Mouse (Mus musculus) myocyte (in vitro differentiated cells): ENCODE data around the gene Ifna14. TPM values are rescaled to one million over a fixed set of nuclear protein-coding genes. Genes with fewer than 3 reads are reported as not detected.
"Not testable (repeated sequence)": the region's sequence is repeated elsewhere in the genome, so short reads cannot be mapped to it uniquely, and the experiment has no call there.

Experiments
- H3K27me3 ChIP-seq: one replicate; pipeline ENCODE4 v1.6.1; 2011; ENCODE audit not compliant: control insufficient read depth, insufficient read depth, insufficient read length
- H3K36me3 ChIP-seq: one replicate; pipeline ENCODE4 v1.6.1; 2011; ENCODE audit not compliant: control insufficient read depth, insufficient read depth
- H3K4me2 ChIP-seq: one replicate; pipeline ENCODE4 v1.6.1; 2011; ENCODE audit warnings: low read depth, control low read depth
- H3K4me3 ChIP-seq: one replicate; pipeline ENCODE4 v1.5.1; 2011; ENCODE audit warnings: mild to moderate bottlenecking, control low read depth, moderate library complexity
- H3K79me2 ChIP-seq: one replicate; pipeline ENCODE4 v1.6.1; 2011; ENCODE audit not compliant: control insufficient read depth, insufficient read depth
- H3ac ChIP-seq: one replicate; pipeline ENCODE4 v1.6.1; 2011; ENCODE audit not compliant: control insufficient read depth, insufficient read length
- CEBPB ChIP-seq: IDR thresholded peaks from 2 replicates; pipeline ENCODE4 v1.6.1; 2011; ENCODE audit warnings: mild to moderate bottlenecking, moderate library complexity; ENCODE audit not compliant: poor library complexity, insufficient read depth, severe bottlenecking
- E2F4 ChIP-seq: IDR thresholded peaks from one replicate; pipeline ENCODE4 v1.6.1; 2011; ENCODE audit warnings: mild to moderate bottlenecking, control low read depth, moderate library complexity; ENCODE audit not compliant: insufficient read depth
- MAX ChIP-seq: IDR thresholded peaks from one replicate; pipeline ENCODE4 v1.6.1; 2011; ENCODE audit warnings: low read depth, mild to moderate bottlenecking, control low read depth
- MYOD1 ChIP-seq, 3 experiments: IDR thresholded peaks; one replicate each; pipeline ENCODE4 v1.6.1; 2011; ENCODE audit warnings: control low read depth in 2 of 3, low read depth in 2 of 3, mild to moderate bottlenecking in 2 of 3, moderate library complexity in 1 of 3; ENCODE audit not compliant: insufficient read length in 2 of 3, control insufficient read depth in 1 of 3
- MYOG ChIP-seq, 3 experiments: IDR thresholded peaks; one replicate each; pipeline ENCODE4 v1.6.1; 2011; ENCODE audit warnings: control low read depth in 2 of 3, low read depth in 2 of 3, mild to moderate bottlenecking in 2 of 3; ENCODE audit not compliant: insufficient read length in 2 of 3, control insufficient read depth in 1 of 3, insufficient read depth in 1 of 3
- POLR2A ChIP-seq: IDR thresholded peaks from one replicate; pipeline ENCODE4 v1.6.1; 2011; ENCODE audit warnings: low read depth, mild to moderate bottlenecking, control low read depth, moderate library complexity; ENCODE audit not compliant: insufficient read length
- POLR2AphosphoS2 ChIP-seq: IDR thresholded peaks from one replicate; pipeline ENCODE4 v1.6.1; 2011; ENCODE audit warnings: low read depth, control low read depth; ENCODE audit not compliant: insufficient read length
- REST ChIP-seq: IDR thresholded peaks from one replicate; pipeline ENCODE4 v1.6.1; 2011; ENCODE audit warnings: mild to moderate bottlenecking, control low read depth, moderate library complexity; ENCODE audit not compliant: insufficient read depth, insufficient read length
- SRF ChIP-seq: IDR thresholded peaks from one replicate; pipeline ENCODE4 v1.6.1; 2011; ENCODE audit warnings: low read depth; ENCODE audit not compliant: control insufficient read depth, insufficient read length
- TCF12 ChIP-seq: IDR thresholded peaks from one replicate; pipeline ENCODE4 v1.6.1; 2011; ENCODE audit warnings: mild to moderate bottlenecking, control low read depth; ENCODE audit not compliant: poor library complexity, insufficient read depth, severe bottlenecking
- TCF3 ChIP-seq: IDR thresholded peaks from one replicate; pipeline ENCODE4 v1.6.1; 2011; ENCODE audit warnings: low read depth, control low read depth; ENCODE audit not compliant: insufficient read length
- USF1 ChIP-seq: IDR thresholded peaks from one replicate; pipeline ENCODE4 v1.6.1; 2011; ENCODE audit warnings: low read depth, mild to moderate bottlenecking, control low read depth, moderate library complexity
- polyA plus RNA-seq: library from polyadenylated mRNA; unstranded; fragments of >200 nt; fragmentation: generic; extraction: Trizol; gene quantifications from one replicate; pipeline ENCODE4 v1.2.1, GENCODE M21; 2012; ENCODE audit warnings: missing spikeins

Ifna14 gene
- not detected for polyA plus RNA-seq

GRCm38 (mm10) chr4:88571698-88572097 is at the start of gene Ifna14:
Gene Ifna14 (minus strand): TSS chr4:88571798.
- H3K27me3 ChIP-seq = peaks cover 4% of the 10 kb centered on the region
- no peaks in the 10 kb centered on the region for H3K36me3 ChIP-seq
- H3K79me2 ChIP-seq = no peaks in the 10 kb centered on the region
- TF ChIP-seq POLR2A = no peak
- TF ChIP-seq SRF = no peak
- TF ChIP-seq REST = no peak
- no peak within 1 kb of the TSS for H3ac ChIP-seq
- no peak within 1 kb of the TSS for H3K4me2 ChIP-seq
- no peak within 1 kb of the TSS for H3K4me3 ChIP-seq

GRCm38 (mm10) chr4:88603276-88603675 is 31.7 kb upstream of the Ifna14 start, which contains the start of gene Ifna12:
Gene Ifna12 (minus strand): TSS chr4:88603376.
- H3K79me2 ChIP-seq = no peaks in the 10 kb centered on the region
- H3K4me2 ChIP-seq = no peak within 1 kb of the TSS
- H3K36me3 ChIP-seq = no peaks in the 10 kb centered on the region
- no peaks in the 10 kb centered on the region for H3K27me3 ChIP-seq
- H3K4me3 ChIP-seq = no peak within 1 kb of the TSS
- no peak within 1 kb of the TSS for H3ac ChIP-seq
- TF ChIP-seq TCF3 (no peak), TCF12 (no peak), MYOD1 (IDR thresholded peaks at IDR 0.05; ENCODE audit: control insufficient read depth in 1 of 3, insufficient read length in 2 of 3, low read depth in 2 of 3) (no peak), CEBPB (no peak), USF1 (no peak), MYOG (IDR thresholded peaks at IDR 0.05; ENCODE audit: control insufficient read depth in 1 of 3, insufficient read depth in 1 of 3, insufficient read length in 2 of 3, low read depth in 2 of 3) (no peak), E2F4 (no peak), SRF (no peak), POLR2A (no peak), MAX (no peak), POLR2AphosphoS2 (no peak), REST (no peak)

- Histone ChIP-seq H3ac (no peak within 1 kb of the TSS), H3K4me3 (no peak within 1 kb of the TSS), H3K36me3 (no peaks in the 10 kb centered on the region), H3K79me2 (no peaks in the 10 kb centered on the region), H3K4me2 (no peak within 1 kb of the TSS), H3K27me3 (peaks cover 5% of the 10 kb centered on the region)
- TF ChIP-seq MYOG (IDR thresholded peaks at IDR 0.05; ENCODE audit: control insufficient read depth in 1 of 3, insufficient read depth in 1 of 3, insufficient read length in 2 of 3, low read depth in 2 of 3) = no peak
- no peak for TF ChIP-seq REST
- no peak for TF ChIP-seq MYOD1 (IDR thresholded peaks at IDR 0.05; ENCODE audit: control insufficient read depth in 1 of 3, insufficient read length in 2 of 3, low read depth in 2 of 3)
- TF ChIP-seq TCF3 = no peak
- TF ChIP-seq MAX = no peak
Observed at GRCm38 (mm10) chr4:88592285-88592684, 20.7 kb upstream of the Ifna14 start, which contains the start of gene Ifna9. Gene Ifna9 (minus strand): TSS chr4:88592385.

GRCm38 (mm10) chr4:88561791-88562190 is 9.8 kb downstream of the Ifna14 start:
- Histone ChIP-seq H3K4me3 (no peak overlapping the region), H3K27me3 (no peaks in the 10 kb centered on the region), H3K79me2 (no peaks in the 10 kb centered on the region), H3ac (no peak overlapping the region), H3K36me3 (no peaks in the 10 kb centered on the region), H3K4me2 (no peak overlapping the region)
- TF ChIP-seq CEBPB (no peak), TCF12 (no peak), USF1 (no peak), POLR2AphosphoS2 (no peak), SRF (no peak), MAX (no peak), POLR2A (no peak), MYOG (IDR thresholded peaks at IDR 0.05; ENCODE audit: control insufficient read depth in 1 of 3, insufficient read depth in 1 of 3, insufficient read length in 2 of 3, low read depth in 2 of 3) (no peak), E2F4 (no peak), TCF3 (no peak), REST (no peak), MYOD1 (IDR thresholded peaks at IDR 0.05; ENCODE audit: control insufficient read depth in 1 of 3, insufficient read length in 2 of 3, low read depth in 2 of 3) (no peak)

GRCm38 (mm10) chr4:88558145-88558544 is 13.5 kb downstream of the Ifna14 start, which contains the start of gene Ifna15:
Gene Ifna15 (minus strand): TSS chr4:88558245.
- H3K4me3 ChIP-seq, H3K4me2 ChIP-seq, H3K27me3 ChIP-seq, H3K79me2 ChIP-seq, H3K36me3 ChIP-seq, H3ac ChIP-seq: not testable (repeated sequence)
